Mouse (Mus musculus) embryonic fibroblast, embryonic 13.5 days (primary cell): ENCODE measurements around the gene Gm4881.

ENCODE experiments used
- CTCF ChIP-seq: IDR thresholded peaks from 2 replicates; pipeline ENCODE4 v1.5.1; 2011; ENCODE audit warnings: mild to moderate bottlenecking, control low read depth, low read length, moderate library complexity, borderline replicate concordance; ENCODE audit not compliant: insufficient read depth
- POLR2A ChIP-seq: IDR thresholded peaks from 2 replicates; pipeline ENCODE4 v1.6.1; 2011; ENCODE audit warnings: low read depth, mild to moderate bottlenecking, control low read depth, low read length, moderate library complexity

GRCm38 (mm10) chr7:24879620-24880019 is 64.7 kb downstream of the Gm4881 start:
- TF ChIP-seq POLR2A (no peak), CTCF (no peak)
